Mouse (Mus musculus) skeletal muscle tissue, adult 2 months (tissue): ENCODE results near the gene Cacna2d2.

Source experiments
- DNase-seq: peaks from one replicate; pipeline ENCODE4 v3.0.0-alpha.2; 2012; ENCODE audit warnings: low read depth, low spot score

Cacna2d2 gene

DNA sequence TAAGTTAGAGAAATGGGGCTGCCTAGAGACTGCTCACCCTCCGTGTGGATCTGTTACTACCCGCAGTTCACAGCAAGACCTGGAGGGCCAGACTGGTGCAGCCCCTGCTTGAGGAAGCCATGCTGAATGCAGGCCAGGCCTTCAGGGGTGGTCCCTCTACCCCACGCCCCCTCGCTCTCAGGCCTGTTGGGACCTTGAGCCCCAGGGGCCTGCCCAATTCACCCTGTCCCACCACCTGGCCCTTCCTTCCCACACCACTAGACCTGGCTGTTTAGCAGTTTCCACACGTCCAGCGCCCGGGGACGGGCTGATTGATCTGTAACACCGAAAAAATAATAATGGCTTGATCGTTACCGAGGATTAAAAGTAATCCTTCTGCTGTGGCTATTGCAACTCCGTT, 94.8 kb downstream of the Cacna2d2 start:
- no peak for DNase-seq

DNA sequence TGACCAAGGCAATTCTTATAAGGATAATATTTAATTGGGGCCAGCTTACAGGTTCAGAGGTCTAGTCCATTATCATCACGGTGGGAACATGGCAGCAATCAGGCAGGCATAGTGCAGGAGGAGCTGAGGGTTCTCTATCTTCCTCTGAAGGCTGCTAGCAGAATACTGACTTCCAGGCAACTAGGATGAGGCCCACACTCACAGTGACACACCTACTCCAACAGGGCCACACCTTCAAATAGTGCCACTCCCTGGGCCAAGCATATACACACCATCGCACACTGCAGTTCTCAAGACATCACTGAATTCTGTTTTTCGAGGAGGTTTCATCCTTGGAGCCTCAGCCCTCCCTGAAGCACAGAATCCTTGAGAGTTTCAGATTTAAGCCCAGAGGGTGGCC, 96.9 kb downstream of the Cacna2d2 start:
- no peak for DNase-seq

DNA sequence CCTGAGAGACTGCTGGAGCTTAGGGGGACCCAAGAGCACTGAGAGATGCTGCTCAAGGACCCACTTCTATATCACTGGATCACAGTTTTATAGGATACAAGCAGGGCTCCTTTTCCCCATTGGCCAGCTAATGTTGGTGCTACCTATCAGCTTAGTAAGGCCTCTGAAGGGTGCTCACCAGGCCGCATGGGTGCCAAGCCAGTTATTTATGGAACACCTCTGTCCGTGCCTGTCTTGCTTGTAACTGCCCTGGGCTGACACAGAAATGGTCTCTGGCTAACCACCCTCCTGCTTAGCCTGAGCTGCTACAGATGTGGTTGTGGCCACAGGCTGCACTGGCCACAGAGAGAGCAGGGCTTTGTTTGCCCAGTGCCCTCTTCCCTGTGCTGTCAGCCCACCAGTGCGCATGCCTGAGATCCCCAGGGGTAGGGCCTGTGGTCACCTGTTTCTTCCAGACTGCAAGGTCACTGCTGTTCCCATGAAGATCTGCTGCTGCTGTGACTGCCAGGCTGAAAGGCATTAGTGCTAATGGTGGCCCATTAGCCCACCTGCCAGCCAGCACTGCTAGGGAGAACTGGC, 101.4 kb downstream of the Cacna2d2 start:
- peak; percentile 64 for DNase-seq

DNA sequence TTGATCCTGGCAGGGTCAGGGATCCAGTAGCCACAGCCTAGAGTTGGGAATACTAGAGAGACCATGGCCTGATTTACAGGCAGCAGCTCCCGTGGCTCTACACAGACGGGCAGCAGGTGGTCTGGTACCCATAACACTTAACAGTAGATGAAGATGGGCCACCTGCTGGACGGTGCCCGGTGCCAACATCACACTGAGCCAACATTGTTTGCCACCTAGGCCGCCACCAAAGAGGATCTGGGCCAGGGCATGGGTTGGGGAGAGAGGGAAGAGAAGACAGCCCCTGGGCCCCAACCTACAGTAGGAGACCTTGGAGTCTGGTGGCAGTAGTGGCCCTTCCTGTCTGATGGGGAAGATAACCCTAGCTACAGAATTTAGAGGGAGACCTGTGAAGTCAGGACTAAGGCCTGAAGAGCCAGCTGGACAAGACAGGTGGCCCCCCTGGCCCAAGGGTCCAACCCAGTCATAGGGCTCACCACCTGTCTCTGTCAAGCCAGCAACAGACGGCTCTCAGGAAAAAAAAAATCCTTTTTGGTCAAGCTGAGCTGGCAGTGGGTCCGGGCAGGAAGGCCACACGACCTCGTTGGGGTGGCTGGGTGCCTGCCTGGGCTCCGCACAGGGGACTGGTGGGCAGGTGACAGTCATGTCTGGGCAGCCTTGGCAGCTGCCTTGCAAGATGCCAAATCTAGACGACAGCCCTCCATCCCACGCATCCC, 102.9 kb downstream of the Cacna2d2 start:
- no peak for DNase-seq

DNA sequence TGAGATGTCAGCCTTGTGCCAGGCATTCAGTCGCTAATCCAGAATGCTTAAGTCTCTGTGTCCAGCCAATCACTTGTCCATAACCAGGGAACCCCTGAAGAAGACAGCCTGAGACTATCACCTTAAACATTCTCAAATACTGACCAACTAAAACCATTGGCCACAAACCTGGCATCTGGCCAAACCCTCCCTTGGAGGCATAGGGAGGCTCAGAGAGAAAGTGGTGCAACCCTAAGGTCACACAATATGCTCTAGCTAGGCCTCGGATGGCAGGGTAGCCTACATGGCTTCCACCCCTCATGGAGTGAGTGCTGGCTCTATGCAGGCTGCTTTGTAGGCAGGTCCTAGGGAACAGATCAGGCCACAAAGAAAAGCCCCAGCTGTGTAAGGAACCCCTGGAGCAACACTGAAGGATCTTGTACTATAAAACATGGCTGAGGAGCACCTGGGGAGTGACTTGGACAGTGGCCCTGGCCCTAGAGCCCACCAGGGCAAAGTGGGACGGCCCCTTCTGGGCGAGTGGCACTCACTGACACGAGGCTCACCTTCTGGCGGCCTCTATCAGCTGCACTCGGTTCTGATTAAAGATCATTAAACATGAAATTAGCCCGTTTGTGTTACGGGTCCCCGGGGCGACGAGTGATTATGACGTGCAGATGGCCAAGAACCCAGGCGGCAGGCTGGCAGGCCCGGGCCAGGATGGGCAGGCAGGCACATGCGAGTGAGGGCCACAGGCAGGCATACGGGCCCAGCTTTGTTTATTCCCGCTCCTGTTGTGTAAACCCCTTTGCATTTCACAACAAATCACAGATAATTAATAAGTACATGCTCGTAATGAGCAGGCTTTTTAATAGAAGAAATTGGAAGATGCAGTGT, 105.5 kb downstream of the Cacna2d2 start:
- DNase-seq: no peak

DNA sequence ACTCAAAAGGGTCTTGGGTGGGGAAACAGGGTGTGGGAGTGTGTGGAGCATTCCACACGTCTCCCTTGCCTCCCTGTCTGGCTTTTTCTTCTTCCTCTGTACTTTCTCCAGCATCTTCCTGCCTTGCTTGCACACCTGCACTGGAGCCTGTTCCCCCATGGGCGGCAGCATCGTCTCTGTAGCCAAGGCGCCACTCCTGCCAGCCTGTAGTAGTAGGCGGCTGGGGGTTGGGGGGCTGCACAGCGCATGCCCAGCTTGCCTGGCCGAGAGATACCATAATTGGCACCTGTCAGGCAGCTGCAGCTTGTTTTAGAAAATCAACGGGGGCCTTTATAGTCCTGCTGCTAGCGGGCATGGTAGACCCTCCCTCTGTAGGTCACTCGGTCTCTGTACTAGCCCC, 108.9 kb downstream of the Cacna2d2 start:
- DNase-seq: no peak

DNA sequence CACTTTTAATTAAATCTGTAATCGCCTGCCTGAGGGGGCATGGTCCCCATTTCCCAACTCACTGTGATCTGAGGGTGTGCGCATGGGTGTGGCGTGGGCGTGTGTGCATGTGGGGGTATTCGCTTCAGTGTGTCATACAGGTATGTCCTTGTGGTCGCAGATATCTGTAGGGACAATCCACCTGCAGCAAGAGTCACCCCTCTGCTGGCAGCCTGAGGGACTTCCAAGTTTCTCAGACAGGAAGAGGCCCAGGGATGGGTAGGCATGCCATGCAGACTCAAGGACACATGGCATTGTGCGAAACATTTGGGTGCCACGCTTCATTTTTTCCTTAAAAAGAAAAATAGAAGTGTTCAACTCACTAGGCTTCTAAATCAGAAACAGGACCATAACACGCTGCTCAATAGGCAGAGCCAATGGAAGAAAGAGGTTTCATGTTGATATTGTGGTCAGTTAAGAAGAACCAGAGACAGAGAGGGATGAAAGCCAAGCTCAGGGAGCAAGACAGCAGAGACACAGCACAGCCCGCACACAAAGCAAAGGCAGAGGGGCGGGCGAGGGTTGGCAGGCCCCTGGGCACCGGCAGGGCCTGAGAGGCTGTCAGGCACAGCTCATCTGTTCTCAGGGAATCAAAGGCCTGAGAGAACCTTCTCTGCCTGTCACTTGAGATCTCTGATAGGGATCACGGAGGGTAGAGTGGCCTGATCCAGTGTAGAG, 111.1 kb downstream of the Cacna2d2 start:
- DNase-seq: no peak

DNA sequence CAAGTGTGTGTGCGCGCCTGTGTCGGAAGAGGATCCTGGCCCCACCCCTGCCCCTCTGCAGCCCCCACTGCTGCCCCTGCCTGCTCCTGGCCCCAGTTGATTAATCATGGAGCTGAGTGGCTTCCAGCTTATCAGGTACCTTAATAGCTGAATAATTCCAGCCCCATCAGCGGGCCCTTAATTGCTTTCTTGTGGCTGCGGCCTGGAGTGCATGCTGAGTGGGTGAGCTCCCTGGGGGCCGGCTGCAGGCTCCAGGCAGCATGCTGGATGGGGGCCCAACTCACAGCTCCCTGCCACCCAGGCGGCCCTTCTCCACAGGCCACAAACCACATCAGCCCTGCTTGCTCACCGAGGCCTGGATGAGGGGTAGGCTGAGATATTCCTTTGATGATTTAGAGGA, 112.0 kb downstream of the Cacna2d2 start:
- no peak for DNase-seq

DNA sequence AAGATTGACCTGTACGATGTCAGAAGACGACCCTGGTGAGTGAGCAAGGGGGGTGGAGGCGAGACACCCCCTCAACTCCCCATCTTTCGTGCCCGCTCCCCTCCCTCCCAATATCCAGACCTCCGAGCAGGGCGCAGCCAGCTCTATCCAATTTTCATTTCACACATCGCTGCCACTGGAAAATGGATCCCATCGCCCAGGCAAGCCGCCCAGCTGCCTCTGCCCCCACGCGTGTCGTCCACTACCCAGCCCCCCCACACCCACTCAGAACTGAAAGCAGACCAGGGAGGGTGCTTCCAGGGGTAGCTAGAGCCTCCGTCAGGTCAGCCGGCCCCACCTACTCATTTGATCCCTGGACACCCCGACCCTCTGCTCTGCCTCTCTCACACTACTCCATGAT, 112.9 kb downstream of the Cacna2d2 start:
- no peak for DNase-seq

DNA sequence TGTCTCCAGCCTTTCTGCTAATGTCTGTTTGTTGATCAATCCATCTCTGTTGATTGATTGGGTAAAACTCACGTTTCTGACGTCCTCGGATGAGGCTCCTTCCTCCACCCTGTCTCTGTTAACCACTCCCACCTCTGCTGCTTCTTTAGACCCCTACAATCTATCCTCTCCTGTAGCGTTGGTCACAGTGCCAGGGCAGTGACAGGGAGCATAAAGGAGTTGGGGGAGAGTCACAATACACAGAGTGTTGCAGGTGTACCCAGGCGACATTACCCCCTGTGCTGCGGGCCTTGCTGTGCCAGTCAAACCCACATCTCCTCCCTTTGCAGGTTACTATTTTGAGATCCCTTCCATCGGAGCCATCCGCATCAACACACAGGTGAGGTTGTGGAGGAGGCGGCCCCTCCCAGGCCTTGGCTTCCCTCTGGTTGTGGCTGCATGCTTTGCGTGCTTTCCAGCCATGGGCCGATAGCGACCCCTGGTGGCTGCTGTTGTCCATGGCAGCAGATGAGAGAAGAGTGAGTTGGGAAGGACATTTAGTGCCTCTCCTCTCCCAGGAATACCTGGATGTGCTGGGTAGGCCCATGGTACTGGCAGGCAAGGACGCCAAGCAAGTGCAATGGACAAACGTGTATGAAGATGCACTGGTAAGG, 115.0 kb downstream of the Cacna2d2 start:
- peak; percentile 57 for DNase-seq

DNA sequence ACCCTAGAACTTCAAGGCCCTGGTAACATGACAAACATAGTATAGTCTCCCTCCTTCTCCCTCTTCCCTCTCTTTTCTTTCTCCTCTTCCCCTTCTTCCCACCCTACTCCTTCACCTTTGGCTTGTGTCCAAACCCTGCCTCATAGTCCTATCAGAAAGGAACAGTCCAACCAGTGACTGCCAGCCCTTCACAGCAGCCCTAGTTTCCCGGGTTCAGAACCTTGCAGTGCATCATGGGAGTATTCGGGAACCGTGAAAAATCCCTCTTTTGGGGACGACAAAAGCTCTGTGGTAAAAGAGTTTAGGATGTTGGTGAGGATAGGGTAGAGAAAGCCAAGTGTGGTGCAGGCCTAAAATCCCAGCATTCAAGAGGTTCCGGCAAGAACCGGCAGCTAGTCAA, 120.9 kb downstream of the Cacna2d2 start:
- no peak for DNase-seq

DNA sequence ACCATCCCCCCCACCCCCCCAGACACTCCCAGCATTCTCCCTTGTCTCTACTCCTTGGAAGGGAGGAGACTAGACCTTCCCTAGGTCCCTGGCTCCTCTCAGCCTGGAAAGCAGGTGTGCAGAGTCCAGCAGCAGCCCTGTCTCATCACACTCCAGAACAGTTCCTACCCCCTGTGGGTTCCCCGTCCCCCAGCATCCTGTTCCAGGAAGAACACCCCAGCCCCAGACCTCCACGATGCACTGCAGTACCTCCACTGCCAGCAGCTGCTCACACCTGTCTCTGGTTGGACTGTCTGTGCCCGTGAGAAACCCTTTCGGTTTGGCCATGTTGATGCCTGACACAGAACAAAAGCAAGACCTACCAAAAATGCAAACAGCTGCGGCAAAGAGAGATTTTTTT, 121.8 kb downstream of the Cacna2d2 start:
- DNase-seq: no peak

DNA sequence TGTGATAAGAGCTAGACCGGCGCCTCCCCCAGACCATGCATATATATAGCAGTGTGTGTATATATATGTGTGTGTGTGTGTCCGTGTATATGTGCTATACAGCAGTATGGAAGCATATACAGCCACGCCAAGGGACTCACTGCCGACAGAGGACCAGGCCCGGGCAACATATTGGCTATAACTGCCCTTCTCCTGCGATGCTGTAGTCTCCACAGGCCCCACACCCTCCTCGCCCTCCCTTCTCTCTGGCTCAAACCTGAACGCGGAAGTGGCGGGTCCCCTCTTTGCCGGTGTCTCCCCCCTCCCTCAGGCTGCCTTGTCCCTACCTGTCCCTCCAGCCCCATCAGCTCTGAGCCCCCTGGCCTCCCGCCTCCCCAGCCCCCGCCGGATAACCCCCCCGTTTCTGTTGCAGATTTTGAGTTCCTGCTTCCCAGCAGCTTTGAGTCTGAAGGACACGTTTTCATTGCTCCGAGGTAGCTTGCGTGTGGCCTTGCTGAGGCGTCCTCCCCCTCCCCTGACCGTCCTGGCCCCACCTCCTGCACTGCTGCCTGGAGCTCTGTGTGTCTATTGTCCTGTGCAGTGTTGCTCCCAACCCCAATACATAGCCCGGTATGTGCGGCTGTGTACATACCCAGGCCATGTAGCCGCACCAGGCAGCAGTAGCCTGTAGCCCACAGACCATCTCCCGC, 122.4 kb downstream of the Cacna2d2 start:
- no peak for DNase-seq

DNA sequence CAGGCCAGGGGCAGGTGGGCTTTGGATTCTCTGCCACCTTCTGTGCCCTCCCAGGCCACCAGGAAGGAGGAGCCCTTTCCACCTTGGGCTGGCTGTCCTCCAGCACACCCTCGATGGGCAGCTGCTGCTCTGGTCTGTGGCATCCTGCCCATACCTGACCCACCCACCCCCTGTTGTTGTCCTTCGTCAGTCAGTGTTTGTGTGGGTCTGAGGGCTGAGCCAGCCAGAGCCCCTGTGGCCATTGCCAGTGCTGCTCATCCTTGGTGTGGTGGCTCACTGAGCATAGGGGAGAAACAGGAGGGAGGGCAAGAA, 122.9 kb downstream of the Cacna2d2 start:
- DNase-seq: no peak

DNA sequence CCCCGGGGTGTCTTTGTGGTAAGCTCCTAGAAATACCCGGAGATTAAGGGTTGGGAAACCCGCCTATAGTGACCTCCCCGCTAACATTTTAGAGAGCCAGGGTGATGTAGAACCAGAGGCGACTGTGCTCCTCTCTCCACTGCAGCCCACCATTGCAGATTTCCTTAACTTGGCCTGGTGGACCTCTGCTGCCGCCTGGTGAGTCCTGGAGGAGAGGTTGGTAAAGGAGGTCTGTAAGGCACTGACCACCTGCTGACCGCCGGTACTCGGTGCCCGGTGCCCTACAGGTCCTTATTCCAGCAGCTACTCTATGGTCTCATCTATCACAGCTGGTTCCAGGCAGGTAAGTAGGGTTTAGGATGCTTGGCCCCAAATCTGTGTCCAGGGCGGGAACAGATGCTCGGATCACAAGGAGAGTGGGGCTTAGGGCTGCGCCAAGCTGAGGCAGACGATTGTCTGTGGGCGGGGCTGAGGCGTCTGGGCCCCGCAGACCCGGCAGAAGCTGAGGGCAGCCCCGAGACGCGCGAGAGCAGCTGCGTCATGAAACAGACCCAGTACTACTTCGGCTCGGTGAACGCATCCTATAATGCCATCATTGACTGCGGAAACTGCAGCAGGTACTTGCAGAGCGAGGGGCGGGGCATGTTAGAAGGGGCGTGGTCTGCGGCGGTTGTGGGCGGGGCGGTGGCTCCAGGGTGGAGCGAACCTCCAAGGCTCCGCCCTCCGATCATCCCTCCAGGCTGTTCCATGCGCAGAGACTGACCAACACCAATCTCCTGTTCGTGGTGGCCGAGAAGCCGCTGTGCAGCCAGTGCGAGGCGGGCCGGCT, 127.0 kb downstream of the Cacna2d2 start:
- DNase-seq: no peak

DNA sequence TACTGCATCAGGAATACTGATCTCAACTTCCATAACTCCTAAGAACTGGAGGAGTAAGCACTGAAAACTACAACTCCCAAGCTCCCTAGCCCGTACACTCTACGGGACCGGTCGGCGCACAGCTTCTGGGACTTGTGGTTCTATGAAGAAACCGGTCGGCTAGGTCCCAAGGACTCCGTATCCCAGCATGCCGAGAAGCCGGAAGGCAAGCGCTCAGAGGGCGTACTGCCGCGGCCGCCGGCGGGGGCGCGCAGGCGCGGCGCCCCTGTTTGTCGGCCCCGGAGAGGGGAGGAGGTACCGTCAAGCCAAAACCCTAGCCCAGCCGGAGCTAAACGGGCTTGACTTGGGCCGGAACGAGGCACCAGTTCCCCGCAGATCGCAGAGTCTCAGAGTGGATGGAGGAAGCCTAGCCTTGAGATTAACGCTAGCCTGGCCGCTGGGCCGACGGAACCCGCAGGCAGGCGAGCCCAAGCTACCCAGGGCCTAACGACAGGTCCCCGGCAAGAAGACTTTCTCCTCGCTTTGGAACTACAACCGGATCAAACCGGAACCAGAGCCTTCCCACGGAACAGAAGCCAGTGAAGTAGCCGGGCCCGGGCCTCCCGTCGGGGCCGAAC, 134.5 kb downstream of the Cacna2d2 start, which contains the start of gene Tmem115:
Tmem115 (plus strand) TSS at position 155 of the 617 bp plus-strand sequence.
- DNase-seq: peak; percentile 96

DNA sequence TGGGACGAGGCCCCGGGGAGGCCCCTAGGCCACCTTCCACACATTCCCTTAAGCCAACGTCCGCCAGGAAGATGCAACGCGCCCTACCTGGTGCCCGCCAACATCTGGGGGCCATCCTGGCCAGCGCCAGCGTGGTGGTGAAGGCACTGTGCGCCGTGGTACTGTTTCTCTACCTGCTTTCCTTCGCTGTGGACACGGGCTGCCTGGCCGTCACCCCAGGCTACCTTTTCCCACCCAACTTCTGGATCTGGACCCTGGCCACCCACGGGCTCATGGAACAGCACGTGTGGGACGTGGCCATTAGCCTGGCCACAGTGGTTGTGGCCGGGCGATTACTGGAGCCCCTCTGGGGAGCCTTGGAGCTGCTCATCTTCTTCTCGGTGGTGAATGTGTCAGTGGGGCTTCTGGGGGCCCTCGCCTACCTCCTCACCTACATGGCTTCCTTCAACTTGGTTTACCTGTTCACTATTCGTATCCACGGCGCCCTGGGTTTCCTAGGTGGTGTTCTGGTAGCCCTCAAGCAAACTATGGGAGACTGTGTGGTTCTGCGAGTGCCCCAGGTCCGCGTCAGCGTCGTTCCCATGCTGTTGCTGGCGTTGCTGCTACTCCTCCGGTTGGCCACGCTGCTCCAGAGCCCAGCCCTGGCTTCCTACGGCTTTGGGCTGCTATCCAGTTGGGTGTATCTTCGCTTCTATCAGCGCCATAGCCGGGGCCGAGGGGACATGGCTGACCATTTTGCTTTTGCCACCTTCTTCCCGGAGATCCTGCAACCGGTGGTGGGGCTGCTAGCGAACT, 135.2 kb downstream of the Cacna2d2 start:
- DNase-seq: no peak

DNA sequence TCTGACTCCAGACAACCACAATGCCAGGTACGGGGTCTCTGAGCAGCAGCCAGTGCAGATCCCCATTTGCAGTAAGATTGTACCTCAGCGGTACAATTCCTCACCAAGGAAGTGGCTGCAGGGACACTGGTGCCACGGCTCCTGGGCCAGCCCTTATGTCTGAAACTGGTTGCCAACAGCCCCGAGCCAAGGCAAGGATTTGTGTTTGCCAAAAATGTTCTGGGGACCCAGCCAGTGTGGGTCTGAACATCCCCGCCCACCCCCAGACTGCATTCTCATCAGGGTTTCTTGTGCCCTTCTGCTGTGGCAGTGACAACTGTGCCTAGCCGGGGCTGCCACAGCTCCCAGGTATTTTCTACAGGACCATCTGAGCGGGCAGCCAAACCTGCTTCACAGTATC, 138.8 kb downstream of the Cacna2d2 start:
- DNase-seq: no peak

DNA sequence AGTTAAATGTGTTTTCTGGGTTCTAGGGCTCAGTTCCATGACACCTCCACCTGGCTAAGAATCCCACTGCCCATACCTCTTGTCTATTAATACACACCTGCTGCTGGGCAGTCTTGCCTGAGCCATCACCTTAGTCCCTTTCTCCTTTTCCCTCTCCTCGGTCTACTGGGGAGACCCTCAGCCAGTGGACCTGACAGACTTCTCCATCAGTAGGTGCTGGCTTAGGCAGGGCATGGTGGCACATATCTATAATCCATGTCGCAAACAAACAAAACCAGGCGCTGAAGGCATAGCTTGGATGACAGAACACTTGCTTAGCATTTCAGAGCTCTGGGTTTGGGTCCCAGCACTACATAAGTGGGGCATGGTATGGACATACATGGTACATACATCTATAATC, 139.3 kb downstream of the Cacna2d2 start:
- DNase-seq: no peak
